Mouse (Mus musculus): ENCODE data around the gene Slc9a1. TPM values are rescaled to one million over a fixed set of nuclear protein-coding genes. Genes with fewer than 3 reads are reported as not detected.

Slc9a1 gene
- 32.5 and 42.8 TPM in 2 replicates for polyA plus RNA-seq (2012; rRNA removed)

GRCm38 (mm10) chr4:133369553-133370297, at the start of gene Slc9a1:
Gene Slc9a1, plus strand, starts transcription at chr4:133369706.
- DNase-seq (ENCODE audit: low read depth, low spot score), result no peak
- under 1% methylated on average over 39 of the region's 40 CpGs for WGBS

GRCm38 (mm10) chr4:133328129-133328528, 41.4 kb upstream of the Slc9a1 start:
- no peak for DNase-seq (ENCODE audit: low read depth, low spot score)
- 57% methylated on average over 7 of the region's 7 CpGs for WGBS

GRCm38 (mm10) chr4:133330296-133330695, 39.2 kb upstream of the Slc9a1 start:
- no peak for DNase-seq (ENCODE audit: low read depth, low spot score)
- WGBS, result 26% methylated on average over 4 of the region's 4 CpGs

- 52% methylated on average over 6 of the region's 6 CpGs for WGBS
- no peak for DNase-seq (ENCODE audit: low read depth, low spot score)
Observed at GRCm38 (mm10) chr4:133333306-133333705, 36.2 kb upstream of the Slc9a1 start.

GRCm38 (mm10) chr4:133337833-133338520, 31.5 kb upstream of the Slc9a1 start:
- no peak for DNase-seq (ENCODE audit: low read depth, low spot score)
- WGBS, result 9% methylated on average over 14 of the region's 14 CpGs

GRCm38 (mm10) chr4:133338521-133339095, 30.9 kb upstream of the Slc9a1 start:
- DNase-seq (ENCODE audit: low read depth, low spot score), result no peak
- 1% methylated on average over 39 of the region's 39 CpGs for WGBS

- WGBS, result under 1% methylated on average over 58 of the region's 60 CpGs
- DNase-seq (ENCODE audit: low read depth, low spot score), result peak; percentile 70
Observed at GRCm38 (mm10) chr4:133339148-133339749, 30.3 kb upstream of the Slc9a1 start.

GRCm38 (mm10) chr4:133340217-133340616, 29.3 kb upstream of the Slc9a1 start:
- DNase-seq (ENCODE audit: low read depth, low spot score), result no peak
- WGBS, result 81% methylated on average over 2 of the region's 2 CpGs

GRCm38 (mm10) chr4:133344112-133344511, 25.4 kb upstream of the Slc9a1 start:
- DNase-seq (ENCODE audit: low read depth, low spot score), result no peak
- under 1% methylated on average over 4 of the region's 4 CpGs for whole genome bisulfite sequencing

- DNase-seq (ENCODE audit: low read depth, low spot score), result no peak
Observed at GRCm38 (mm10) chr4:133345702-133346101, 23.8 kb upstream of the Slc9a1 start.

GRCm38 (mm10) chr4:133346577-133346976, 22.9 kb upstream of the Slc9a1 start:
- DNase-seq (ENCODE audit: low read depth, low spot score), result no peak
- WGBS, result 52% methylated on average over 4 of the region's 4 CpGs

More at GRCm38 (mm10) chr4:133345702-133346101, 23.8 kb upstream of the Slc9a1 start:
- WGBS, result 82% methylated on average over 6 of the region's 6 CpGs

GRCm38 (mm10) chr4:133347624-133348023, 21.9 kb upstream of the Slc9a1 start:
- 54% methylated on average over 4 of the region's 4 CpGs for WGBS
- no peak for DNase-seq (ENCODE audit: low read depth, low spot score)

- no peak for DNase-seq (ENCODE audit: low read depth, low spot score)
Observed at GRCm38 (mm10) chr4:133348051-133348775, 21.3 kb upstream of the Slc9a1 start.

GRCm38 (mm10) chr4:133352797-133353196, 16.7 kb upstream of the Slc9a1 start:
- WGBS, result 69% methylated on average over 10 of the region's 10 CpGs
- no peak for DNase-seq (ENCODE audit: low read depth, low spot score)

More at GRCm38 (mm10) chr4:133348051-133348775, 21.3 kb upstream of the Slc9a1 start:
- 83% methylated on average over 5 of the region's 5 CpGs for WGBS

- whole genome bisulfite sequencing, result 49% methylated on average over 23 of the region's 23 CpGs
- peak; percentile 95 for DNase-seq (ENCODE audit: low read depth, low spot score)
Observed at GRCm38 (mm10) chr4:133353367-133354365, 15.8 kb upstream of the Slc9a1 start, which contains the start of gene Wdtc1. Gene Wdtc1, minus strand, starts transcription at chr4:133353481.

- DNase-seq (ENCODE audit: low read depth, low spot score), result no peak
- 93% methylated on average over 6 of the region's 6 CpGs for WGBS
Observed at GRCm38 (mm10) chr4:133354641-133355040, 14.9 kb upstream of the Slc9a1 start.

- no peak for DNase-seq (ENCODE audit: low read depth, low spot score)
- 31% methylated on average over 22 of the region's 22 CpGs for WGBS
Observed at GRCm38 (mm10) chr4:133370298-133371274, 1.1 kb downstream of the Slc9a1 start.

Measured in large intestine, adult 2 months (tissue).